Mouse (Mus musculus) forebrain, embryonic 11.5 days (tissue): ENCODE data around the gene 4921517D22Rik. TPM values are rescaled to one million over a fixed set of nuclear protein-coding genes. Genes with fewer than 3 reads are reported as not detected.
A peak's percentile ranks its signal among the peaks of the same experiment; 100 is the strongest.

Source experiments
- ATAC-seq: fragments of 200-750 bp; cut with Nextera tagmentation; replicated peaks from 2 replicates; pipeline ENCODE4 v1.8.0; 2017; ENCODE audit warnings: moderate TSS enrichment; ENCODE audit not compliant: low FRiP score
- DNase-seq: peaks from one replicate; pipeline ENCODE4 v3.0.0-alpha.2; 2017; ENCODE audit warnings: low spot score
- H3K27ac ChIP-seq: fragments of 300-500 bp; sonication (generic); 2 replicates; pipeline ENCODE4 v1.5.1; 2014; ENCODE audit warnings: low read depth, low read length
- H3K27me3 ChIP-seq: fragments of 300-500 bp; sonication (generic); 2 replicates; pipeline ENCODE4 v1.6.1; 2014; ENCODE audit warnings: mild to moderate bottlenecking, low read length, mixed read lengths; ENCODE audit not compliant: control insufficient read depth, insufficient read depth
- H3K36me3 ChIP-seq: fragments of 300-500 bp; sonication (generic); 2 replicates; pipeline ENCODE4 v1.6.1; 2014; ENCODE audit warnings: mild to moderate bottlenecking, low read length, moderate library complexity, mixed read lengths; ENCODE audit not compliant: control insufficient read depth, insufficient read depth
- H3K4me1 ChIP-seq: fragments of 300-500 bp; sonication (generic); replicated peaks from 2 replicates; pipeline ENCODE4 v1.6.1; 2014; ENCODE audit warnings: low read length, mixed read lengths; ENCODE audit not compliant: control insufficient read depth, insufficient read depth
- H3K4me2 ChIP-seq: fragments of 300-500 bp; sonication (generic); 2 replicates; pipeline ENCODE4 v1.6.1; 2014; ENCODE audit warnings: low read depth, mild to moderate bottlenecking, low read length, moderate library complexity, mixed read lengths; ENCODE audit not compliant: severe bottlenecking
- H3K4me3 ChIP-seq: fragments of 300-500 bp; sonication (generic); 2 replicates; pipeline ENCODE4 v1.5.1; 2014; ENCODE audit warnings: low read depth, low read length
- H3K9ac ChIP-seq: fragments of 300-500 bp; sonication (generic); 2 replicates; pipeline ENCODE4 v1.6.1; 2014; ENCODE audit warnings: low read length
- H3K9me3 ChIP-seq: fragments of 300-500 bp; sonication (generic); 2 replicates; pipeline ENCODE4 v1.6.1; 2016; ENCODE audit warnings: low read length, mixed read lengths; ENCODE audit not compliant: control insufficient read depth
- WGBS: fragments of 180-500 bp; shearing (Covaris S2); extraction: QIAGEN DNeasy Blood & Tissue Kit; methylation state at CpG from one replicate; pipeline ENCODE4 v1.1.7; 2014; 5-methylcytosine and 5-hydroxymethylcytosine counted together
- polyA plus RNA-seq: library from polyadenylated mRNA; unstranded; fragments of >200 nt; fragmentation: Nextera tagmentation; extraction: Ambion mirVana; gene quantifications from 2 replicates; pipeline ENCODE4 v1.2.1, GENCODE M21; 2014

Gene 4921517D22Rik
- polyA plus RNA-seq, 1 experiment from 2014 or later: not detected

DNA sequence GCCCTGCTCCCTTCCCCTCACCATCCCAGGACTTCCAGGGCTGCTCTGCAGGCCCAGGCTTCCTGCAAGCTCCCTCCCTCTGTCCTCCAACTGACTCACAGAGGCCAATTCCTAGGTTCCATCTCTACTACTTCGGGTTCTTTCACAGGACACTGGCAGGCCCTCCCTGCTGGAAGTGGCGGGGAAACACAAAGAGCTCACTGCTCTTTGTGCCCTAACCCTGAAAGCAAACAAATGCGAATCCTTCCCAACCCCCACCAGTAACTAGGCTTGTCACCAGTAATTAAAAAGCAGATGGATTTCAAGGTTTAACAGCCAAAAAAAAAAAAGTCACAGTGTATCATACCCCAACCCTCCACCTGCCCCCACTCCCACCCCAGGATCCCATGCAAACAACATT lies 19.7 kb downstream of the 4921517D22Rik start:
- DNase-seq: peak; percentile 74
- Histone ChIP-seq H3K4me3 (peak overlapping the region; percentile 72), H3K27me3 (no peaks in the 10 kb centered on the region), H3K4me2 (peak overlapping the region; percentile 59), H3K4me1 (peaks cover 8% of the 10 kb centered on the region), H3K27ac (peak overlapping the region; percentile 87), H3K36me3 (no peaks in the 10 kb centered on the region), H3K9me3 (no peaks in the 10 kb centered on the region), H3K9ac (peak overlapping the region; percentile 93)
- 5% methylated on average over 3 of the region's 3 CpGs for WGBS
- ATAC-seq: peak; percentile 54

DNA sequence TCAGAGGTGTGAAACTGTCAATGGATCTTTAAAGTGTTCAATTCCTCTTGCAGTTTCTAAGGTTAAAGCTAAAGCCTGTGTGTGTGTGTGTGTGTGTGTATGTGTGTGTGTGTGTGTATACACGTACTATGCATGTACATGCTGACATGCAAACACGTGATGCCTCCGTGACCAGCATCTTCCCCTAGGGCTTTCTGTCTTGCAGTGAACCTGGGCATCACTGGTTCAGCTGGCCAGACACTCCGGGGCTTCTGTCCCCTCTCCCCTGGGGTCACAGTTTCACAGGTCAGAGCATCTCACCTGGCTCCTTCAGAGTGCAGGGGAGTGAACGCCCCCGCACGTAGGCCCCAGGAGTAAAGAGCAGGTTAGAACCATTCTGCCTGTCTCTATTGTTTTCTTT lies 20.3 kb downstream of the 4921517D22Rik start:
- WGBS: 21% methylated on average over 7 of the region's 7 CpGs
- no peaks in the 10 kb centered on the region for H3K9me3 ChIP-seq
- DNase-seq (peak; percentile 56), ATAC-seq (0 out of 2 replicates have a peak, but pooled peaks have one; percentile 5)
- H3K27ac ChIP-seq: peak overlapping the region; percentile 87; the same call in 1 of the 2 replicates
- H3K4me3 ChIP-seq: peak overlapping the region; percentile 72
- H3K4me2 ChIP-seq: peak overlapping the region; percentile 59
- no peaks in the 10 kb centered on the region for H3K27me3 ChIP-seq
- no peaks in the 10 kb centered on the region for H3K36me3 ChIP-seq
- peak overlapping the region; percentile 93 for H3K9ac ChIP-seq
- peaks cover 8% of the 10 kb centered on the region for H3K4me1 ChIP-seq

DNA sequence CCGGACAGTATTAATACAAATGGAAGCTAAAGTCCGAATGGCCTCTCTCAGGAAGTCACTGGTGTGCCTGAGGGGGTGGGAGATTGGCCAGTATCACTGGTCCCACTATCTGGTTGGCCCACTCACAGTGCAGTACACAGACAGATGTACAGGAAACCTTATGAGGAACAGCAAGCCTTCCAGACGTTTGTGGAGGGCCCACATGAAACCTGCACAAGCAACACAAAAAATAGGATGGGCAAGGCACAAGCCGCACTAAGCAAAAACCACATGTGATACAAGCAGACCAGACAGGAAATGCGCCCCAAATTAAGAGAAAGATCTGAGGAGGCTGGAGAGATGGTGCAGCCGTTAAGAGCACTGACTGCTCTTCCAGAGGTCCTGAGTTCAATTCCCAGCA lies 21.7 kb downstream of the 4921517D22Rik start:
- no peaks in the 10 kb centered on the region for H3K36me3 ChIP-seq
- no peaks in the 10 kb centered on the region for H3K9me3 ChIP-seq
- no peak overlapping the region for H3K9ac ChIP-seq
- 77% methylated on average over 6 of the region's 6 CpGs for WGBS
- no peak for ATAC-seq
- H3K27me3 ChIP-seq: no peaks in the 10 kb centered on the region
- DNase-seq: no peak
- no peak overlapping the region for H3K4me2 ChIP-seq
- peaks cover 8% of the 10 kb centered on the region for H3K4me1 ChIP-seq
- peak overlapping the region; percentile 21; the same call in 1 of the 2 replicates for H3K27ac ChIP-seq
- no peak overlapping the region for H3K4me3 ChIP-seq

DNA sequence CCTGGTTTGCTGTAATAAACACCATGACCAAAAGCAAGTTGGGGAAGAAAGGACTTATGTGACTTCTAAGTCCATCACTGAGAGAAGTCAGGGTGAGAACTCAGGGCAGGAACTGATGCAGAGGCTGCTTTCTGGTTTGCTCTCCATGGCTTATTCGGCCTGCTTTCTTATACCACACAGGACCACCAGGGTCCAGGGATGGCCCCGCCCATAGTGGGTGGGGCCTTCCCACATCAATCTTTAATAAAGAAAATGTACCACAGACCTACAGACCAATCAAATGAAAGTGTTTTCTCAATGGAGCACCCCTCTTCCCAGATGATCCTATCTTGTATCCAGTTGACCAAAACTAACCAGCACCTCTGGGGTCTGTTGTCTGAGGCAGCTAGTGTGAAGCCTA lies 22.4 kb downstream of the 4921517D22Rik start:
- DNase-seq (no peak), ATAC-seq (0 out of 2 replicates have a peak, but pooled peaks have one; percentile 26)
- H3K4me2 ChIP-seq: no peak overlapping the region
- H3K4me3 ChIP-seq: no peak overlapping the region
- H3K9me3 ChIP-seq: no peaks in the 10 kb centered on the region
- H3K4me1 ChIP-seq: peaks cover 8% of the 10 kb centered on the region
- 77% methylated on average over 2 of the region's 2 CpGs for WGBS
- no peaks in the 10 kb centered on the region for H3K36me3 ChIP-seq
- no peak overlapping the region for H3K9ac ChIP-seq
- no peaks in the 10 kb centered on the region for H3K27me3 ChIP-seq
- H3K27ac ChIP-seq: no peak overlapping the region

DNA sequence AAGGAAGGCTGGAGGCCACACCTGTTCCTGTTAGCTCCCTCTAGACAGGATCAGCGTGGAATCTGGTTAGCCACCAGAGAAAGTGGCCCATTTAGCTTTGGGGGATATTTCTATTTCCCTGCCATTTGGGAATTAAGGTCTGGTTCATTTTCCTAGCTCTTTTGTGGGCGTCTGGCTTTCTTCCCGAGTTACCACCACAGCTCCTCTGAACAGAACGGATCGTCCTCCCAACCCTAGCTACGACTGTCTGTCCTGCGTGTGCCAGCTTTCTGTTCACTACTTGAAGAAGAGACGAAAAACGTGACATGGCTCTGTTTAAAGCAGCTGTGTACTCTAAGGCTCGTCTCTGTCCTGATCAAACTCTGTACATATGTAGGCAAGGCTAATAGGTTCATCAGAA lies 24.0 kb downstream of the 4921517D22Rik start:
- ATAC-seq: no peak
- H3K9ac ChIP-seq: no peak overlapping the region
- H3K36me3 ChIP-seq: peaks cover 5% of the 10 kb centered on the region
- no peak for DNase-seq
- H3K27ac ChIP-seq: no peak overlapping the region
- H3K27me3 ChIP-seq: no peaks in the 10 kb centered on the region
- H3K4me1 ChIP-seq: peaks cover 8% of the 10 kb centered on the region
- WGBS: 93% methylated on average over 10 of the region's 10 CpGs
- no peak overlapping the region for H3K4me3 ChIP-seq
- H3K4me2 ChIP-seq: no peak overlapping the region
- no peaks in the 10 kb centered on the region for H3K9me3 ChIP-seq

DNA sequence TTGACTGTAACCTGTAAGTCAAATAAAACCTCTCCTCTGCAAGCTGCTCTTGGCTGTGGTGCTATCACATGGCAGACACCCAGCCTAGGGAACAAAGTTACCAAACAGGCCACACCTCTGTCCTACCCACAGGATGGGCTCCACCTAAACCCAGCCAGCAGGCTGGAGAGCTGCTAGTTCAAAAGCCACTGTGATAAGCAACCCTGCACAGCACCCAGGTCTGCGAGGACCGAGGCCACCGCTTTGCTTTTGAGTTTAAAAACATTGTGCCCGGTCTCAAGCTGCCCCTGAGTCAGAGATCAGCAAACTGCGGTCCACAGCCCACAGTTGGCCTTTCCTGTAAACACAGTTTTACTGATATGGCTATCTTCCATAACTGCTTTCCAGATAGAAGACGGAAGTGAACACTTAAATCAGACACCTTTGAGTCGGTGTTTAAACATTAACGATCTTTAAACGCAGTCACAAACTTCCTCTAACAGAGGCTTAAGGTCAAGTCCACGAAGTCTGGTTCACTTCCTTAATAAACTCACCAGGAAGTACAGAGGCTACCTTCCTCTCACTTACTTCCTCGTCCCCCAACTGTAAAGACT lies 25.3 kb downstream of the 4921517D22Rik start:
- H3K4me3 ChIP-seq: no peak overlapping the region
- WGBS: 85% methylated on average over 11 of the region's 11 CpGs
- H3K27ac ChIP-seq: no peak overlapping the region

DNA sequence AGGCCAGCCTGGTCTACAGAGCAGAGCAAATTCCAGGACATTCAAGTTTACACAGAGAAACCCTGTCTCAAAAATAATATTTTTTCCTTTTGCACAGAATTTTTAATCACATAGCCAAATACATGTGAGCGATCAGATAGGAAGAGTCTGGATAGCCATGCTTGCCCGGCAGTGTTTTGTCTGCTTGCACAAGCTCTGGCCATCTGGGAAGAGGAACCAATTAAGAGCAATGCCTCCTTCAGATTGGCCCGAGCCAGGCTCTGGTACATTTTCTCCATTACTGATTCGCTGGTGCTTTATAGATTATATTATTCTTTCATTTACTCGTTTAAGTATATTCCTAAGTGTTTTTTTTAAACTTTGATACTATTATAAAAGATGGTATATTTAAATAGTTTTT lies 26.1 kb downstream of the 4921517D22Rik start:
- peaks cover 13% of the 10 kb centered on the region for H3K36me3 ChIP-seq
- no peak overlapping the region for H3K4me2 ChIP-seq
- 92% methylated on average over 5 of the region's 5 CpGs for WGBS
- no peak overlapping the region for H3K4me3 ChIP-seq
- no peaks in the 10 kb centered on the region for H3K27me3 ChIP-seq
- no peak overlapping the region for H3K27ac ChIP-seq
- H3K4me1 ChIP-seq: 0 out of 2 replicates have a peak, but pooled peaks cover 4% of the 10 kb centered on the region
- H3K9me3 ChIP-seq: no peaks in the 10 kb centered on the region
- H3K9ac ChIP-seq: no peak overlapping the region
- no peak for DNase-seq
- ATAC-seq: no peak

More for the DNA sequence above, 25.3 kb downstream of the 4921517D22Rik start:
- no peak for ATAC-seq
- Histone ChIP-seq H3K27me3 (no peaks in the 10 kb centered on the region), H3K4me1 (peaks cover 6% of the 10 kb centered on the region), H3K9ac (no peak overlapping the region), H3K9me3 (no peaks in the 10 kb centered on the region), H3K4me2 (no peak overlapping the region), H3K36me3 (peaks cover 11% of the 10 kb centered on the region)
- no peak for DNase-seq

DNA sequence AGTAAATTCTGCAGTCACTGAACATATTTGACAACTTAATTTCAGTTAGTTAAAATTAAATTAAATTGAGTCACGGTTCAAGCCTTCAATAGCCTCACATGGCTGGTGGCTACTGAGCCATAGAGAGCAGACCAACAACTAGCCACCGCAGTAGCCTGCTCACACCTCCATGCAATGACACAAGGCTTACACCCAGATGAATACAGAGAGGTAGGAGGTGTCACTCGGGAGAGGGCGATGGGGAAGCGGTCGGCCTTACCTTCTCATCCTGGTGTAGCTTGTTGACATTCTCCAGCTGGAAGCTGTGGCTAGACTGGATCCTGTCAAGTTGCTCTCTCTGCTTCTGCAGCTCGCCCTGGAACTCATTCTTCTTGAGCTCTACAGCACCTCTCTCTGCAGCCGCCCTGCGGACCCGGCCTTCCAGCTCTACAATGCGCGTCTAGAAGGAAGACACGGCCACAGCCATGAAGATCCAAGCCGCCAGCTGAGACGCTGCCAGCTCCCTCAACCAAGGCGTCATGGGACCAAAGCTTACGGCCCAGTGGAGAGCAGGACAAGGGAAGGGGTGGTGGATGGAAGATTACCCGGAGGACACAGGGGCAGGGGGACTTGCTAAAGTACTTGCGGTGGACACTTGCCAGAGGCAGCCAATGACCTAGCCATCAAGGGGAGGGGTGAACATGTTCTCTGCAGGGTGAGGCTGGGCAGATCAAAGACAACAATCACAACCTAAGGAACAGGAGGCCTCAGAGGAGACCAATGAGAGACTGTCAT lies 29.8 kb downstream of the 4921517D22Rik start:
- H3K27ac ChIP-seq: no peak overlapping the region
- 94% methylated on average over 19 of the region's 19 CpGs for WGBS
- no peak overlapping the region for H3K9ac ChIP-seq
- peaks cover 17% of the 10 kb centered on the region for H3K36me3 ChIP-seq
- no peaks in the 10 kb centered on the region for H3K27me3 ChIP-seq
- no peaks in the 10 kb centered on the region for H3K4me1 ChIP-seq
- H3K4me2 ChIP-seq: no peak overlapping the region
- no peak overlapping the region for H3K4me3 ChIP-seq
- DNase-seq (no peak), ATAC-seq (no peak)
- H3K9me3 ChIP-seq: no peaks in the 10 kb centered on the region
